Mouse (Mus musculus) lung, postnatal 0 days (tissue): ENCODE measurements around the gene Borcs8.

ENCODE experiments used
- CTCF ChIP-seq: IDR thresholded peaks from 2 replicates; pipeline ENCODE4 v1.5.1; 2016; ENCODE audit warnings: antibody characterized with exemption, mild to moderate bottlenecking
- EP300 ChIP-seq: IDR thresholded peaks from 2 replicates; pipeline ENCODE4 v1.6.1; 2016; ENCODE audit warnings: antibody characterized with exemption, mild to moderate bottlenecking, control low read depth

- no peak for TF ChIP-seq EP300
- no peak for TF ChIP-seq CTCF
Measured at GRCm38 (mm10) chr8:70171240-70171639, 31.9 kb downstream of the Borcs8 start.
